Mouse (Mus musculus) kidney, postnatal 0 days (tissue): ENCODE measurements around the gene Prr7. TPM values are rescaled to one million over a fixed set of nuclear protein-coding genes. Genes with fewer than 3 reads are reported as not detected.

Experiments
- ATAC-seq: fragments of 200-750 bp; cut with Nextera tagmentation; replicated peaks from 2 replicates; pipeline ENCODE4 v1.8.0; 2017; ENCODE audit warnings: low read depth, moderate number of reproducible peaks, moderate TSS enrichment, moderate library complexity; ENCODE audit not compliant: low FRiP score
- DNase-seq: peaks from one replicate; pipeline ENCODE4 v3.0.0-alpha.2; 2016; ENCODE audit warnings: low spot score
- H3K27ac ChIP-seq: fragments of 300-500 bp; sonication (generic); 2 replicates; pipeline ENCODE4 v1.5.1; 2014; ENCODE audit warnings: mild to moderate bottlenecking
- H3K27me3 ChIP-seq: fragments of 300-500 bp; sonication (generic); 2 replicates; pipeline ENCODE4 v1.6.1; 2014; ENCODE audit warnings: low read length, mixed read lengths; ENCODE audit not compliant: insufficient read depth
- H3K36me3 ChIP-seq: fragments of 300-500 bp; sonication (generic); 2 replicates; pipeline ENCODE4 v1.6.1; 2014; ENCODE audit warnings: low read length, mixed read lengths; ENCODE audit not compliant: insufficient read depth
- H3K4me1 ChIP-seq: fragments of 300-500 bp; sonication (generic); replicated peaks from 2 replicates; pipeline ENCODE4 v1.6.1; 2014; ENCODE audit warnings: antibody characterized with exemption, low read length, mixed read lengths; ENCODE audit not compliant: insufficient read depth
- H3K4me2 ChIP-seq: fragments of 300-500 bp; sonication (generic); 2 replicates; pipeline ENCODE4 v1.6.1; 2014; ENCODE audit warnings: mild to moderate bottlenecking, low read length, moderate library complexity, mixed read lengths
- H3K4me3 ChIP-seq: fragments of 300-500 bp; sonication (generic); replicated peaks from 2 replicates; pipeline ENCODE4 v1.5.1; 2014; ENCODE audit warnings: low read depth, low read length
- H3K9ac ChIP-seq: fragments of 300-500 bp; sonication (generic); 2 replicates; pipeline ENCODE4 v1.6.1; 2014; ENCODE audit warnings: low read depth, low read length
- H3K9me3 ChIP-seq: fragments of 300-500 bp; sonication (generic); replicated peaks from 2 replicates; pipeline ENCODE4 v1.6.1; 2016; ENCODE audit warnings: low read length, inconsistent platforms, mixed read lengths
- CTCF ChIP-seq: IDR thresholded peaks from 2 replicates; pipeline ENCODE4 v1.5.1; 2016; ENCODE audit warnings: antibody characterized with exemption, low read depth, mild to moderate bottlenecking, moderate library complexity
- WGBS: fragments of 180-500 bp; shearing (Covaris S2); extraction: QIAGEN DNeasy Blood & Tissue Kit; methylation state at CpG from one replicate; pipeline ENCODE4 v1.1.7; 2014; 5-methylcytosine and 5-hydroxymethylcytosine counted together
- polyA plus RNA-seq: library from polyadenylated mRNA; unstranded; fragments of >200 nt; fragmentation: Nextera tagmentation; extraction: Ambion mirVana; gene quantifications from 2 replicates; pipeline ENCODE4 v1.2.1, GENCODE M21; 2015

Prr7 gene
- polyA plus RNA-seq, 1 experiment from 2014 or later, result 0.63 TPM

DNA sequence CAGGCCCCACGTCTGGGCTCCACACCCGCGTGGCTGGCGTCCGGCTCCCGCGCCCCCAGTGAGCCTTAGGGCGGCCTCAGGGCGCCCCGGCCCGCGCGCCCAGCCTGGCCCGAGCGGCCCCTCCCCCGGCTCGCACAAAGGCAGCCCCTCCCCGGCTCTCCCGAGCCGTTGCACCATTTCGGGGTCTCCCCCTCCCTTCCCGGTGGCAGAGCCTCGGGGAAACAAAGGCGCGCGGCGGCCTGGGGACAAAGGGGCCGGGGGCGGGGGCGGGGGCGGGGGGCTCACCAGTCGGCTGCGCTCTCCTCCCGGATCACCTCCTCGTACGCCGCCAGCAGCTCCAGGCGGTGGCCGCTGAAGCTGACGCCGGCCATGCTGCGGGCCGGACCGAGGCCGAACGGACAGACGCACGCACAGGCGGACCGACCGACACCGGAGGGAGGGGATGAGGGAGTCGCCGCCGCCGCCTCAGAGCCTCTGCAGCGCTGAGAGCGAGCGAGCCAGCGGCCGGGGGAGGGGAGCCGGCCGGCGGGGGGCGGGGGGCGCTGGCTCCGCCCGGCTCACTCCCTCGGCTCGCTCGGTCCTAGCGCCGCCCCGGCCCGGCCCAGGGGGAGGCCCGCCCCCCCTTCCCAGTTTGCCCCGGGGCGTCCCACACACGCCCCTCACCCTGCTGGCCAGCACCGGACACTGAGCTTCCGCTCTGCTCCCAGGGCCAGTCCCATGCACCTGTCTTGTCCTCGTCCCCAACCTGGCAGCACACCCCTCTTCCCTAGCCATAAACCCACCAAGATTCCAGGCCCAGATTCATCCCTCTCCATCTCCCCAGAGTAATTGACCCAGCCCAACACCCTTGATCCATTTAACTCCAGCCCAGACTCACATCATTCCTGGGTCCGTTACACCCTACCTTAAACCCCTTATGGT, 23.8 kb downstream of the Prr7 start, which contains the start of gene Dbn1:
Dbn1 (minus strand) TSS at position 534 of the 921 bp plus-strand sequence.
- Histone ChIP-seq H3K4me1 (peaks cover 24% of the 10 kb centered on the region; the same call in 1 of the 2 replicates), H3K27ac (peak within 1 kb of the TSS; percentile 89), H3K27me3 (no peaks in the 10 kb centered on the region), H3K4me3 (peak within 1 kb of the TSS; percentile 93), H3K9me3 (no peaks in the 10 kb centered on the region), H3K36me3 (no peaks in the 10 kb centered on the region), H3K9ac (peak within 1 kb of the TSS; percentile 97), H3K4me2 (peak within 1 kb of the TSS; percentile 96)
- under 1% methylated on average over 66 of the region's 83 CpGs for WGBS
- ATAC-seq (peak; percentile 70), DNase-seq (peak; percentile 78)
- TF ChIP-seq CTCF, result peak; percentile 10; the same call in 1 of the 2 replicates

DNA sequence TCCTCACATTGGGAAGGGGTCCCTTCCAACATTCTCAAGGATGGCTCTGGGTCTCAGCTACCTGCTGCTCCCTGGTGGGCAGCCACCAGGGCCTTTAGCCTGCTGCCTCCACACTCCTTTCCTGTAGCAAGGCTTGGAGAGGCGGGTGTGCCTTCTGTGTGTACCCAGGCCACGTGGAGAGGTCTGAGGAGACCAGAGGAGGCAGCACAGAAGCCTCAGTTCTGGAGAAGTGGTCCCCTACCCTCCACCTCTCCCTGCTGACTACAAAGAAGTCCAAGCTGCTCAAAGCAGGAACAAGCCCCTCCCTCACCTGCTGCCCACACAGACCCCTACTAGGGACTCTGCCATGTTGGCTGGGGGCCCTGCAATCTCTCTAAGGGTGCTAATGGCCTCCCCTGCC, 30.2 kb downstream of the Prr7 start:
- no peak for TF ChIP-seq CTCF
- ATAC-seq, result no peak
- Histone ChIP-seq H3K36me3 (peaks cover 10% of the 10 kb centered on the region; the same call in 1 of the 2 replicates), H3K4me1 (no peaks in the 10 kb centered on the region), H3K27ac (no peak overlapping the region), H3K9ac (no peak overlapping the region), H3K27me3 (no peaks in the 10 kb centered on the region), H3K4me3 (no peak overlapping the region), H3K4me2 (no peak overlapping the region), H3K9me3 (no peaks in the 10 kb centered on the region)
- 18% methylated on average over 2 of the region's 2 CpGs for WGBS
- no peak for DNase-seq

DNA sequence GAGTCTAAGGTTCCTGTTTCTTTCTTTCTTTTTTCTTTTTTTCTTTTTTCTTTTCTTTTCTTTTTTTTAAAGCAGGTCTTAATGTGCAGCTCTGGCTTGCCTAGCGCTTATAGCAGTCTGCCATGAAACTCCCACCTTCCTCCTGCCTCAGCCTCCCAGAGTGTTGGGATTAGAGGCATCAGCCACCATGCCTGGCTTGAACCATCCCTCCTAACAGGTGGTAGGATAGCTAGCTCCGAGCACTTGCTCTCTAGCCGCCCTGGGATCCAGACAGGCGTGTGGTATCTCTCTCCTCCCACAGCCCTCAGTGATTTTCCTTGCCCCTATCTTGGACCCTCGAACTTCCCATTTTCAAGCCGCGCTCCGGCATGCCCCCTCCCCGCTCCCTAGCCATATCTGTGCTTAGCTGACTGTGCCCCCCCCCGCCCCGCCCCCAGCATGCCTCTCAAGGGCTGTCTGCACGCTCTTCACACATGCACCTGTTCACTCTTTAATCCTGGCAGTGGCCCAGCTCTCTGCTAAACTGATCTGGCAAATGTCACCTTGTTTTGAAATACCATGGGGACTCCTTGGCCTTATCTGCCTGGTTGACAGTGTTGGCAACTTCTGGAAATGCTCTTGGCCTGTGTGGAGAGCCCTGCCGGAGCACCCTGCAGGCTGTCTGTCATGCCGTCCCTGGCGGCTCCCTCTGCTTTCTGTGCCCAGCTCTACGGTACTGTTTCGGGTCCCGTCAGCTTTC, 31.0 kb downstream of the Prr7 start:
- 28% methylated on average over 18 of the region's 18 CpGs for WGBS
- Histone ChIP-seq H3K9ac (no peak overlapping the region), H3K4me3 (no peak overlapping the region), H3K4me1 (no peaks in the 10 kb centered on the region), H3K27ac (no peak overlapping the region), H3K9me3 (no peaks in the 10 kb centered on the region), H3K36me3 (peaks cover 13% of the 10 kb centered on the region; the same call in 1 of the 2 replicates), H3K27me3 (no peaks in the 10 kb centered on the region), H3K4me2 (no peak overlapping the region)
- DNase-seq, result no peak
- no peak for TF ChIP-seq CTCF
- ATAC-seq, result no peak

DNA sequence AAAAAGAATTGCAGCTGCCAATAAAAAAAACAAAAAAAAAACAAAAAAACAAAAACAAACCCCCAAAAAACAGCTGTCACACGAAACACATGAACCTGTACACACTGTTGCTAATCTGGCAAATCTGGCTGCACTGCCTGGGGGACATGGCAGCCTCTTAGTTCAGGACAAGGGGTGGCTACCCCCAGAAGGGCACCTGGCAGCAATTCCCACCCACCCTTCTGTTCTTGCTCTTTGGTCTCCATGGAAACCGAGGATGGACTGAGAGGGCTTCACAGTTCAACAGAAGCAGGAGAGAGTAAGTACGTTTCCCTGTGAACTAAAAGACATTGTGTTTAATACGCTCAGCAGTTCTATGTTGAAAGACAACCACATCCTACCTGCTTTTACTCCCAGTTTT, 31.6 kb downstream of the Prr7 start:
- no peak overlapping the region for H3K9ac ChIP-seq
- no peak for DNase-seq

DNA sequence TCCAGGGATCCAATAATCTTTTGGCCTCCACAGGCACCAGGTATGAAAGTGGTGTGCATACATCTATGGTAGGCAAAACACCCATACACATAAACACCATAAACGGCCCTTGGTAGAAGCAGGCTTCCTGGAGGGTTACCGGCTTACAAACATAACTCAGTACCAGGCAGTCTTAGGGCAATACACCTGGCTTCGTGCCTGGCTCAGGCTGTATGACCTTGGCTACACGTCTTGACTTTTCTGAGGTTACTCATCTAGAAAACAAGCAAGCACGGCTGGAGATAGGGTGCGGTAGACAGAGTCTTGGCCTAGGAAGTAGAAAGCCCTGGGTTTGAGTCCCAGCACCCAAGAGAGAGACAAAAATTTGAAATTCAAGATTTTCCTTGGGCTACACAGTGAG, 32.6 kb downstream of the Prr7 start:
- H3K36me3 ChIP-seq, result peaks cover 17% of the 10 kb centered on the region; the same call in 1 of the 2 replicates
- no peak overlapping the region for H3K27ac ChIP-seq
- no peaks in the 10 kb centered on the region for H3K27me3 ChIP-seq
- H3K9me3 ChIP-seq, result no peaks in the 10 kb centered on the region
- H3K4me2 ChIP-seq, result no peak overlapping the region
- H3K4me3 ChIP-seq, result no peak overlapping the region
- no peak for DNase-seq
- TF ChIP-seq CTCF, result no peak
- no peaks in the 10 kb centered on the region for H3K4me1 ChIP-seq
- WGBS, result 79% methylated on average over 6 of the region's 6 CpGs
- no peak for ATAC-seq
- no peak overlapping the region for H3K9ac ChIP-seq

More for the DNA sequence above, 31.6 kb downstream of the Prr7 start:
- H3K9me3 ChIP-seq, result no peaks in the 10 kb centered on the region
- H3K27me3 ChIP-seq, result no peaks in the 10 kb centered on the region
- H3K4me3 ChIP-seq, result no peak overlapping the region
- no peak for ATAC-seq
- no peak overlapping the region for H3K27ac ChIP-seq
- no peaks in the 10 kb centered on the region for H3K4me1 ChIP-seq
- TF ChIP-seq CTCF, result no peak
- H3K4me2 ChIP-seq, result no peak overlapping the region
- WGBS, result 35% methylated on average over 4 of the region's 4 CpGs
- H3K36me3 ChIP-seq, result peaks cover 16% of the 10 kb centered on the region; the same call in 1 of the 2 replicates

DNA sequence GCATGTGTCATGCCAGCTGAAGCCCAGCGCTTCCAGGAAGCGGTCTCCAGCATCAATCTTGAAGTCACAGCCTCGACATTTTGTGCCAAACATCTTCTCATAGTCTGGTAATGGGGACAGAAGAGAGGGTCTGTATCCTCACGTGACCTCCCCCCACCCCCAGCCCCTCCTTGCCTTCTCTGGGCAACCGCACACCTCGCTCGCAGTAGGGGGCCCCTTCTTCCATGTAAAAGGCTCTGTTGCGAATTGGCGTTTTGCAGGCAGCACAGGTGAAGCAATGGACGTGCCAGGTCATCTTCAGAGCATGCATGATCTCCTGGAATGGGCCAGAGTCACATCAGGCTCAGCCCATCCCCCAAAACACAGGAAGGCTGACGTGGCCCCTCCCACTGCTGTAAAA, 34.8 kb downstream of the Prr7 start:
- Histone ChIP-seq H3K4me2 (no peak overlapping the region), H3K27ac (no peak overlapping the region), H3K27me3 (no peaks in the 10 kb centered on the region), H3K36me3 (peaks cover 34% of the 10 kb centered on the region), H3K9ac (no peak overlapping the region), H3K9me3 (no peaks in the 10 kb centered on the region), H3K4me3 (no peak overlapping the region), H3K4me1 (no peaks in the 10 kb centered on the region)
- ATAC-seq (no peak), DNase-seq (no peak)
- no peak for TF ChIP-seq CTCF
- 68% methylated on average over 11 of the region's 11 CpGs for WGBS
